Mouse (Mus musculus) cerebellum, postnatal 10 days (tissue): ENCODE measurements around the gene Olfr120.
"Not testable (repeated sequence)": the region's sequence is repeated elsewhere in the genome, so short reads cannot be mapped to it uniquely, and the experiment has no call there.

Source experiments
- DNase-seq, 2 experiments: peaks; one replicate each; pipeline ENCODE4 v3.0.0; 2021; ENCODE audit warnings: mixed read lengths in 2 of 2

The Olfr120 gene

GRCm38 (mm10) chr17:37721508-37721907 is at the start of gene Olfr120:
TSS of gene Olfr120 (plus strand) at chr17:37721808.
- DNase-seq = no peak

- DNase-seq = not testable (repeated sequence)
These were observed 25.3 kb upstream of the Olfr120 start, which contains the start of gene Olfr119 for GRCm38 (mm10) chr17:37696264-37696663. TSS of gene Olfr119 (plus strand) at chr17:37696564.

DNA sequence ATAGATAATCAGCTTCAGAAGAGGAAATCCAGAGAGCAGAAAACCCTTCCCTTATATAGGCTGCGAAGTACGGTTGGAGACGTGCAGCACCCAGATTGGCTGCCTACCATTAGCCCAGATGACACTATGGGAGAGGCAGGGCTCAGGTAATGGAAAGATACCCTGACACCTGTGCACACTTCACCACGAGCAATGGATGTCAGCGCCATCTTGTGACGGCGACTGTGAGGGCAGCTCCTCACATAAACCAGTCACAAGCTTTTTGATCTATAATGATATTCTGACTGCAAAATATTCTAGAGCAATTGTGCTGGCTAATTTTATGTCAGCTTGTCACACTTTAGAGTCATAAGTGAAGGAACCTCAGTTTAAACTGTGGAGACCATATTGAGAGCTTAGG is 16.5 kb downstream of the Olfr120 start:
- no peak for DNase-seq

GRCm38 (mm10) chr17:37768307-37768706 is 46.7 kb downstream of the Olfr120 start, which contains the start of gene Olfr122:
TSS of gene Olfr122 (plus strand) at chr17:37768607.
- no peak for DNase-seq
